Mouse (Mus musculus) right cerebral cortex, postnatal 36 days (tissue): ENCODE data around the gene Gm4353.

ENCODE experiments used
- DNase-seq, 2 experiments: peaks; one replicate each; pipeline ENCODE4 v3.0.0; 2022; ENCODE audit warnings: low spot score in 2 of 2, mixed read lengths in 1 of 2

The Gm4353 gene

DNA sequence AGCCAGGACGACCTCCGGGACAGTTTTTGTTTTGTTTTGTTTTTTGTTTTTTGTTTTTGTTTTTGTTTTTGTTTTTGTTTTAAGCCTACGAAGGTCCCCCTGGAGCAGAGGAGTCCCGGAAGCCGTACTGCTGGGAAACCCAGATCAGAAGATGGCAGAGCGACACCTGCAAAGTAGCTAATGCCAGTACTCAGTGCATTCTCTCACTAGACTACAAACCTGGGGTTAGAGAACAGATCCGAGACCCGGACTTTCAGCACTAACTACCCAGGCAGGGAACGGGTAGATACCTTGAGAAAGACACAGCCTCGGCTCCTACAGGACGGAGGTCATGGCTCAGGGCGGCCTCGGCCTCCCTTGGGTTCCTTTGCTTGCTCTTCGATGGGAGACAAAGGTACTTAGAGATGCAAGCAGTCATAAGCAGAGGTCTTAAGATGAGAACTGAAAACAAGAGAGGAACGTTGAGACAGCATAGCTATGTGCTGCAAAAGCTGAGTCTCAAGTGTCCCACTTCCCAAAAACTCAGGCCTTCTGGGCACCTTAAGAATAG, 43.9 kb downstream of the Gm4353 start:
- DNase-seq, result no peak

DNA sequence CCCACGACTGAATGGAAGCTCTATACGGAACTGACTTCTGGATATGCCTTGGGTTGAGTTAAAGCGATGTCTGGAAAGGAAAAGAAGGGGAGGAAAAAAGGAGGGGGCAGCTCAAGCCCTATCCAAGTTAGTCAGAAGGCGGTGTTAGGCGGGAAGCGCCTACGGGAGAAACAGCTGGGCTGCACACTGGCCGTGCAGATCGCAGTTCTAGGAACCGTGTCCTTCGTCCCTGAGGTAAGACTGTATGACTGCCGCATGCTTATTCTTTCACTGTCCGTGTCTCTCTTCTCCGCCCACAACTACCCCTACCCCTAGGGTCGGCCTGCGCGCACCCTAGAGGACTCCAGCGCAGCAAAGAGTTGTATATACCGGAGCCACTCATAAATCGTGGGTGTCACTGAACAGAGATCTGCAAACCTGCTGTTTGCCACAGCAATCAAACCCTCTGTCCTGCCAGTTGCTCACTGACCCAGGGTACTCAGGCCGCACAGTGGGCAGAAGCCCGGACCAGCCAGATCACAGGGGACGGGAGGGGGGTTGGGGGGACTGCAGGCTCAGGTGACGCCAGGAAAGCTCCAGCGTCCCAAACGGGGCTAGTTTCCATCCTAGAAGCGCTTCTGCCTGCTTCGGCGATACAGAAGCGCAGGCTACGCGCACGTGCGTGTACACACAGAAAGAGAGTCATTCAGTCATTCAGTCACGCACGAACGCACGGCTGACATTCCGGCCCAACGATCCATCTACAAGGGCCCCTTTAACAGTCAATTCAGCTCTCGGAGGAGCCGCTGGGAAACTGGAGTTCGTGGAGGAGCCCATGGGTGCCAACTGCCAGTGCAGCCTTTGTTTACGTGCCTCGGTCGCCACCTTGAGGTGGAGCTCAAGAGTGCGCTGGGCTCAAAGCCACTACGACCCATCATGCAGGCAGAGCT, 44.6 kb downstream of the Gm4353 start:
- DNase-seq, result peak; percentile 81 to 84

DNA sequence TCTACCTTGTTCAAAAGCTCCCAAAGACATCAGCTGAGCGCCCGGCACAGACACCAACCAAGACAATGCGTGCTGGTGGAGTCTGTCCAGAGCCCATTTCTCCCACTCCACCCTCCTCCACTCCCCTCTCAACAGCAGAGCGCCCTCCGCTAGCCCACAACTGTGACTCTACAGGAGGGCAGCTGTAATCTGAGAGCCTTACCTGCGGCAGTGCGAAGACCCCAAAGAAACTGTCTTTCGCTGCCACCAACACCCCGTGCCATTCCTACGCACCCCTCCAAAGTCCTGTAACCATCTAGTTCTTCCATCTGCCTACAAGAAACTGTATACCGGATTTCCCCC, 45.3 kb downstream of the Gm4353 start, which contains the start of gene 1110004F10Rik:
Gene 1110004F10Rik, plus strand, starts transcription at position 202 of the 342 bp plus-strand sequence.
- DNase-seq, result no peak

DNA sequence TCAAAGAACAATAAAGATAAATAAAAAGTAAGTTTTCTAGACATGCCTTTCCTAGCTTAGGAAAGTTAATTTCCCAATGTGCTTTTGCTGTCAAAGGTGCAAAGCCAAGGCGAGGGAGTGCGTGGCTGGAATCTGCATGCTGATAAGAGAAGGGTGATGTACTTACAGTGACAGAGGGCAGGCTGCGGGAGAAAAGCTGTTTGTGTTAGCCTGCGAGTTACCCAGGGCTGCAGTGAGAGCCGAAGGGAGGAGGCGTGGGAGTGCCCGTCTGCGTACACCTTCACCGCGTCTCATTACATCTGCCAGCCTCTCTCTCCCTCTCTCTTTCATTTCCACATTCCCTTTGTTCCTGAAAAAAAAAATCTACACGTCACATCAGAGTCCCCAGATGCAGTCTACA, 45.9 kb downstream of the Gm4353 start, which contains the start of gene Sox6:
Gene Sox6, minus strand, starts transcription at position 286 of the 400 bp plus-strand sequence.
- DNase-seq, result no peak

GRCm38 (mm10) chr7:116038024-116038423, 46.4 kb downstream of the Gm4353 start:
- no peak for DNase-seq

- no peak for DNase-seq
These were observed 47.6 kb downstream of the Gm4353 start for GRCm38 (mm10) chr7:116036591-116037555.

DNA sequence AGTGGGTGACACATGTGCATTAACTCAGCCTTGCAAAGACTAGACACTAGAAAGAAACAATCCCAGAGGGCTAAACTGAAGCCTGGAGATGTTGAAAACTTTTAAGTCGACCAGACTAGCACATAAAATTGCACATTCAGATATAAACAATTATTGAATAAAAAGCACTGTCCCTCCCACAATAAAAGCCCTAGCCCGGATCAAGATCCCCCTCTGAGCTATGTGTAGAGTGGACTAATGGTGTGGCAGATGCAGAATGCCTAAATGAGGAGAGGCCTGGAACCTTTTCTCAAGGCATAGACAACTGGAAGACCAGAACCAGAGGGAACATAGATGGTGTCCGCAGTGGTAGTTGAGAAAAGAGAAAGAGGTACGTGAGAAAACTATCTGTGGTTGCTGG, 48.9 kb downstream of the Gm4353 start:
- no peak for DNase-seq

DNA sequence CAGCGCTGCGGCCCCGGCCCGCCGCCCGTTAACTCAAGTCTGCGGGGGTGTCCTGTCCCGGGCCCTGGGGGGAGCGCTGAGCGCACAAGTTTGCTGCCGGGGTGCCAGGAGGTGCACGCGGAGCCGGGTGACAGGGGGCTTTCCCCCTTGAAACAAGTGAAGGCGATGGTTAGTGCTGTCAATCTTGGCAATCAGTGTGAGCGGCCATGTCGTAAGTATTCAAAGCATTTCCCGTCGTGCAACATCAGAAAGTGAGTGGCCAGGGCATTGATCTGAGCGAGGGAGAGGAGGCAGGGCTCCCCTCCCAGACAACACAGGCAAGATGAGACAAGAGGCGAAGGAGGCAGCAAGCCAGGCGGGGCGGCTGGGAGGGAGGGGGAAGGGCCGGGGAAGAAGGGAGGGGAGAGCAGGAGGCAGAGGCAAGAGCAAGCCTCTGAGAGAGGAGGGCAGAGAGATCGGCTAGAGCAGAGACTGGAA, 50.1 kb downstream of the Gm4353 start:
- no peak for DNase-seq

- DNase-seq, result no peak
These were observed 50.8 kb downstream of the Gm4353 start for GRCm38 (mm10) chr7:116033371-116034241.
